Mouse (Mus musculus): ENCODE data around the gene Agxt.

DNA sequence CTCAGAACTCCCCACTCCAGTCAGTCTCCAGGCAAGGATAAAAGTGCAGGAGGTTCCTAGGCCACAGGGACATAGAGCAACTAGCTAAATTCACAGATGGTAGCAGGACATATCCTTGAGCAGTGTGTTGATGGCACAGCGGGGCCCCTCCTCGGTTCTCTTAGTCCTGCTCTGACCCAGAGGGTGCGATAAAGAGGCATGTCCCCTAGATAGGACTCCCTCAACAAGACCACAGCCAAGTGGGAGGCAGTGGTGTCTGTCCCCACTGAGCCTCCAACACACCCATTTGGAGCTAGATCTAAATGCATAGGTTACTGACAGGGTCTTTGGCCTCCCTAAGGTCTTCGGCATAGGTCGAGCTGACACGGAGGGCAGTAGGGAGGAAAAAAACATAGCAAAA, 40.8 kb downstream of the Agxt start:
- TF ChIP-seq CTCF (IDR thresholded peaks at IDR 0.05; ENCODE audit: extremely low read depth, insufficient read depth, low read length): no peak
- TF ChIP-seq POLR2A (IDR thresholded peaks at IDR 0.05; ENCODE audit: extremely low read depth, insufficient read depth, low read length): no peak
